Mouse (Mus musculus) layer of hippocampus, adult 8-10 months (tissue): ENCODE measurements around the gene Psip1. TPM values are rescaled to one million over a fixed set of nuclear protein-coding genes. Genes with fewer than 3 reads are reported as not detected.
A peak's percentile ranks its signal among the peaks of the same experiment; 100 is the strongest.
"Not testable (repeated sequence)": the region's sequence is repeated elsewhere in the genome, so short reads cannot be mapped to it uniquely, and the experiment has no call there.

ENCODE experiments used
- DNase-seq, 2 experiments: peaks; one replicate each; pipeline ENCODE4 v3.0.0; 2022; ENCODE audit warnings: low spot score in 2 of 2
- total RNA-seq, 4 experiments: library from RNA; stranded (reverse); gene quantifications; 2 replicates each; pipeline ENCODE4 v1.2.4; 2022

Psip1 gene
- total RNA-seq, 4 experiments from 2014 or later: 191 to 205 (median 200) TPM

DNA sequence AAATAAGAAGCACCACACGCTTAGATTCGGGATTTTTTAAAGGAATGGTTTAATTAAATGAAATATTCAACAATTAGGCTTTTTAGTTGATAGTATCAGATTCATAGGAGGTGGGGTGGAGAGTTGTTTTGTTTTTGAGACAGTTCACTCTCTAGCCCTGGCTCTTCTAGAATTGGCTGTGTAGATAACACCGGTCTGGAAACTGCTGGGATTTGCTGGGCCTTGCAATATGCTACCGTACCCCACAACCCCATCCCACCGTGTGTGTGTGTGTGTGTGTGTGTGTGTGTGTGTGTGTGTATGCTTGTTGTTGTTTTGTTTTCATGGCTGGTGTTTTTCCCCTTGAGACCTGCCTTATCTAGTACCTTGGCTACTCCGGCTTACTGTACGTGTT, 14.8 kb upstream of the Psip1 start:
- no peak for DNase-seq

- DNase-seq: peak; percentile 15 to 20
These were observed 14.1 kb upstream of the Psip1 start for GRCm38 (mm10) chr4:83500154-83501036.

GRCm38 (mm10) chr4:83497013-83497412, 10.8 kb upstream of the Psip1 start:
- DNase-seq: not testable (repeated sequence)

GRCm38 (mm10) chr4:83493112-83493511, 6.9 kb upstream of the Psip1 start:
- no peak for DNase-seq

- no peak for DNase-seq
These were observed 2.9 kb upstream of the Psip1 start for GRCm38 (mm10) chr4:83489121-83489520.

- DNase-seq: peak; percentile 82 to 86
These were observed 533 bp downstream of the Psip1 start for GRCm38 (mm10) chr4:83485735-83486116.

DNA sequence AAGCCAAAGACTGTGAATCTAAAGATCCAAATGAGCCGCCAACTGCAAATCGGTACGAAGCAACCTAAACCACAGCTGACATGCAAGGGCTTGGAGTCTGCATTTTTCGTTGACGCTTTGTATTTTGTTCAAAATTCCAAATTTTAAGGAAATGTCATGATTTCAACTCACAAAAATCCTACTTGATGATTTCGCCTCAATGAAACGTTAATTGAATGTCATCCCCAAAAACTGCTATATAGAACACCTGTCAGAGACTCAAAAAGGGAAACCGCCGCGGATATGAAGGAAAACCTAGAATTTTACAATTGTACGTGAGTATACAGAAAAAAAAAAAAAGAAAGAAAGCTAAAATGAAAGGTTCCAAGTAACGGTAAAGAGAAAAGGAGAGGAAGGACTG, 1.0 kb downstream of the Psip1 start:
- no peak for DNase-seq

GRCm38 (mm10) chr4:83468208-83468607, 18.1 kb downstream of the Psip1 start:
- no peak for DNase-seq

- DNase-seq: no peak
These were observed 18.6 kb downstream of the Psip1 start for GRCm38 (mm10) chr4:83467615-83468014.

DNA sequence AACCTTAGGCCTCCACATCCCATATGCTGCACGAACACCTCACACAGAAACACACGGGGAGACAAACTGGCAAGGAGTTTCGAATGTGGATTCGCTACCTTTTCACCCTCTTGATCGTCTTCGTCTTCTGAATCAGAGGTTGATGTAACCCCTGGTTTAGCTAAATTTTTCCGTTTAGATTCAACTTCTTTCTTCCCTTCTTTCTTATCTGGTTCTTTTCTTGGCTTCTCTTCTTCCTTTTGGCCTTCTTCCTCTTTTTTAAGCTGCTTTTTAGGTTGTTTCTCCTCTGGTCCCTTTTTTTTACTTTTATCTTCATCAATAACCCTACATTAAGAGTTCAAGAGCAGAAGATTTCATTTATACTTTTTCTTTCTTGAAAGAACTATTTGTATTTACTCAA, 21.4 kb downstream of the Psip1 start:
- DNase-seq: no peak

DNA sequence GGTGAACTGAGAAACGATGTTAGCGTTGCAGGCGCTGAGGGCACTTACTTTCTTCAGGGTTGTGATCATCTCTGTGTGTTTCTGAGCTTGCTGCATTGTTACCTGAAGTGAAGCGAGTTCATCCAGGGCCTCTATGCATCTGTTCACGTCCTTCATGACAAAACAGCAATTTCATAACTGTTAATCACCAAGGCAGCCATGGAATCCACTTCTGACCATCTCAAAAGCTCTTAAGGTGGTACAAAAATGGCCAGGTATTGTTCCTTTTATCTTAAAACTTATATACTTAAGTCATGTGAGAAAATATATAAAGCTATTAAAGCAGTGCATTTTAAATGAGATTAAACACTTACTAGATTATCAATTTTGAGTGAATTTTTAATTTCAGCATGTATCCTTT, 26.2 kb downstream of the Psip1 start:
- no peak for DNase-seq

GRCm38 (mm10) chr4:83450785-83451184, 35.5 kb downstream of the Psip1 start:
- no peak for DNase-seq

DNA sequence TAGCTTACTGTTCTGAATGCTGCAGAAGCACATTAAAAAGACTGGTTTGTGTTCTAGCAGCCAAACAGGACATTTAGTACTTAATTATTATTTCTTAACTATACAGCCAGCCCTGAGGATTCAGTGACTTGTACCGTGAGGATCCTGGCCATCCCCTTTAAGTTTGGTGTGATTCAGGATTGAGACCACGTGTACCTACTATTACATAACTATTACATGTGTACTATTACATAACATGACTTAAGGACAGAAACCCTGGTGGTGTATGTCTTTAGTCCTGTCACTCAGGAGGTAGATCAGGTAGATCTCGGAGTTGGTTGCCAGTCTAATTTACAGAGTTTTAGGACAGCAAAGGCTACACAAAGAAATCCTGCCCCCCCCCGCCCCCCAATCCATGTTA, 45.2 kb downstream of the Psip1 start:
- no peak for DNase-seq

DNA sequence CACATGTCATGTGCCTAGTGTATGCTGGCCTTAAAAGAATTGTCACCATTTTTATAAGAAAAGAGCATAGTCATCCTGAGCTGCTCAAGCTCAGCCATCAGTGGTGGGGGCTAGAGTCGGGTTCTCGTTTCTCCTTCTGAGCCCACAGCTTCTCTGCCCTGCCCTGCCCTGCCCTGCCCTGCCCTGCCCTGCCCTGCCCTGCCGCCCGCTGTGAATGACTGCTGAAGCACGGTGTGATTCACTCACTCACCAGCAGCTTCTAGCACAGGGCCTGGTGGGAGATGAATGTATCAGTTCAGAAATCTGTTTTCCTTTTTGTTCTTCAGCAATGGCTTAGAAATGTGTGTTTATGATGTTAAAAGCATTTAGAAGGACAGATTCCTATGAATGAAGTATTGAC, 47.2 kb downstream of the Psip1 start:
- DNase-seq: no peak

- no peak for DNase-seq
These were observed 48.1 kb downstream of the Psip1 start for GRCm38 (mm10) chr4:83438116-83438515.

- DNase-seq: no peak
These were observed 49.9 kb downstream of the Psip1 start for GRCm38 (mm10) chr4:83436375-83436774.

DNA sequence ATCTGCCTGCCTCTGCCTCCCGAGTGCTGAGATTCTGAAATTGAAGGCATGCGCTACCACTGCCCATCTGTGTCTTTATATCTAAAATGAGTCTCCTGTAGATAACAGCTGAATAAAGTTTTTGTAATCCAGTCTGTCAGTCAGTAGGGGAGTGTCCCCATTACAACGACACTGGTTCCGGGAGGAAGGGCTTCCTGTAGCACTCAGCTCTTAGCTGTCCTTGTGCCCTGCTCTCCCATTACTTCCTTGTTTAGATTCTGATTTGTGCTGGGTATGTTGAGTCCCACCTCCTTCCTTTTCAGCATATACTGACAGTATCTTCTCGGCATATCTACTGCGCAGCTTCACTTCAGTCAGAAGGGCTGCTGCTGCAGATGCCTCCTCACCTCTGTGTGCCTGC, 53.4 kb downstream of the Psip1 start:
- no peak for DNase-seq

DNA sequence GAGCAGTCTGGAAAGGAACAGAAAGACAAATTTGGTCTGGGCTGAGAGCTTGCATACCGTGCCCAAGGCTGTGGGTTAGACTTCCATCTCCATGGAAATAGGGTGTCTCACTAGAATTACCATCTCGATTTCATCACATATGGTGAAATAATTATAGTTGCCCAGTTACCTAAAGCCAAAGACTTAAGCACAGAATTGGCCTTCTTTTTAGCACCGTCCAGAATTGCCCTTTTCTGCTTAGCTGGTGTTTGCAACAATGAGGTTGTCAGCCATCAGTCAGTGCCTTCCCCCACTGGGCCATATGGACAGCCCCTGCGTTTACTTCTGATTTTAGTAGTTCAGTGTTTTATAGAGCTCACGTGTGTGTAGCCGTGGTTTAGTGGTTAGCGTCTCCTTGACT, 54.3 kb downstream of the Psip1 start:
- DNase-seq: no peak

DNA sequence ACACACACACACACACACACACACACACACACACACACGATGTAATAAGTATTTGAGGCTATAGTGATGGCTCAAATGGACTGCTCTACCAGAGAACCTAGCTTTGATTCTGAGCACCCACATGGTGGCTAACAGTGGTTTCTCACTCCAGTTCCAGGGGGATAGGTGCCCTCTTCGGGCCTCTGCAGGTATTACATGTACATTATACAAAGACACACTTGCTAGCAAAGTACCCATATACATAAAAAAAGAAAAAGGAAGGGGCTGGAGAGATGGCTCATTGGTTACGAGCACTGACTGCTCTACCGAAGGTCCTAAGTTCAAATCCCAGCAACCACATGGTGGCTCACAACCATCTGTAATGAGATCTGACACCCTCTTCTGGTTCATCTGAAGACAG, 57.4 kb downstream of the Psip1 start:
- DNase-seq: no peak

GRCm38 (mm10) chr4:83427696-83428095, 58.6 kb downstream of the Psip1 start:
- no peak for DNase-seq

- no peak for DNase-seq
These were observed 59.1 kb downstream of the Psip1 start for GRCm38 (mm10) chr4:83427141-83427540.

DNA sequence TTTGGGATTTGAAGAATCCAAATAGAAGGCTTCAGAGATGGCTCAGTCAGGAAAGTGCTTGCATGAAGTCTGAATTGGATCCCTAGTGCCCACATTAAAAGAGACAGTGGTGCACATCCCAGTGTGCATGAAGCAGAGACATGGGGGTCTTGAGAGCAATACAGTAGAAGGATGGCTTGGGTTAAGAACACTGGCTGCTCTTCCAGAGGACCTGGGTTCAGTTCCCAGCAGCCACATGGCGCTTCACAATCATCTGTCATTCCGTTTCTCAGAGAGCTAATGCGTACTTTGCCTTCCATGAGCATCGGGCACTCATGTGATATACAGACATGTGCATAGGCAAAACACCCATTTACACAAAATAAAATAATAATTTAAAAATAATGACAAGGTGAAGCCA, 61.1 kb downstream of the Psip1 start:
- DNase-seq: no peak

DNA sequence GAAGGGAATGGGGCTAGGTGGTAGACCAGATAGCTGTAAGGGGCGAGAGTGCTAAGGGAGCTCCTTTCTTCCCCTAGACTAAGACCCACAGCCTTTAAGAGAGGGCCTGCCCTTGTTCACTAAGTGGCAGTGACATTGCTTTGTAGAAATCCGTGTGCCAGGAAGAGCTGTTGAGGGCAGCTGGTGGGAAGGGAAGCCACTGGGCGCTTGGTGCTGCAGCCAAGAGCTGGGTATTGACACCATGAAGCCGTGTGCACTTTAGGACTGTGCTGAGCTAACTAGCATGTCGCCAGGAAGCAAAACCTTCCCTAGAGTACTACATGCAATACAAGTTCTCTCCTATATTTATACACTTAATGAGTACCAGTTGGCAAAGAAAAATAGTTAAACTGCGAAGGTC, 62.6 kb downstream of the Psip1 start:
- DNase-seq: no peak
